Mouse (Mus musculus) MEL (cell line): Measurements from ENCODE around the gene Gabra4.

Experiments
- BHLHE40 ChIP-seq: IDR thresholded peaks from 2 replicates; pipeline ENCODE4 v1.6.1; 2012; ENCODE audit warnings: low read depth, mild to moderate bottlenecking, inconsistent platforms, low read length, improper control_type of control experiment, borderline replicate concordance
- CTCF ChIP-seq, 3 experiments: IDR thresholded peaks in 2 of 3; conservative IDR thresholded peaks in 1 of 3; 2 replicates each; pipeline ENCODE4 v1.5.1; 2011 to 2012; ENCODE audit warnings: low read length in 3 of 3, low read depth in 2 of 3, mild to moderate bottlenecking in 2 of 3, improper control_type of control experiment in 1 of 3, inconsistent platforms in 1 of 3, mixed read lengths in 1 of 3, moderate library complexity in 1 of 3; ENCODE audit not compliant: control insufficient read depth in 1 of 3, insufficient read depth in 1 of 3, poor library complexity in 1 of 3, severe bottlenecking in 1 of 3
- GATA1 ChIP-seq: IDR thresholded peaks from 2 replicates; pipeline ENCODE4 v1.6.1; 2011; ENCODE audit warnings: low read depth, low read length, improper control_type of control experiment
- MEF2A ChIP-seq: IDR thresholded peaks from 2 replicates; pipeline ENCODE4 v1.6.1; 2014; ENCODE audit warnings: low read depth, mild to moderate bottlenecking, inconsistent platforms, low read length, improper control_type of control experiment; ENCODE audit not compliant: poor library complexity, insufficient replicate concordance, severe bottlenecking; ENCODE audit errors: extremely low read depth
- MXI1 ChIP-seq: IDR thresholded peaks from 2 replicates; pipeline ENCODE4 v1.6.1; 2011; ENCODE audit warnings: mild to moderate bottlenecking, low read depth, low read length, improper control_type of control experiment
- MYC ChIP-seq: IDR thresholded peaks from 2 replicates; pipeline ENCODE4 v1.6.1; 2011; ENCODE audit warnings: low read depth, mild to moderate bottlenecking, low read length, improper control_type of control experiment, moderate library complexity
- POLR2A ChIP-seq, 2 experiments: IDR thresholded peaks; 2 replicates each; pipeline ENCODE4 v1.6.1; 2011 to 2012; ENCODE audit warnings: low read length in 2 of 2, mild to moderate bottlenecking in 2 of 2, control low read depth in 1 of 2, improper control_type of control experiment in 1 of 2, low read depth in 1 of 2, moderate library complexity in 1 of 2; ENCODE audit not compliant: control insufficient read depth in 1 of 2, insufficient read depth in 1 of 2, poor library complexity in 1 of 2
- UBTF ChIP-seq: IDR thresholded peaks from 2 replicates; pipeline ENCODE4 v1.6.1; 2012; ENCODE audit warnings: low read depth, mild to moderate bottlenecking, inconsistent platforms, low read length, improper control_type of control experiment, moderate library complexity, borderline replicate concordance; ENCODE audit not compliant: insufficient read depth
- USF2 ChIP-seq, 2 experiments: IDR thresholded peaks; 2 replicates each; pipeline ENCODE4 v1.6.1; 2011 to 2012; ENCODE audit warnings: improper control_type of control experiment in 2 of 2, low read length in 2 of 2, borderline replicate concordance in 1 of 2, inconsistent platforms in 1 of 2, low read depth in 1 of 2, mild to moderate bottlenecking in 1 of 2; ENCODE audit not compliant: insufficient read depth in 1 of 2
- ZMIZ1 ChIP-seq: IDR thresholded peaks from 2 replicates; pipeline ENCODE4 v1.6.1; 2012; ENCODE audit warnings: low read depth, mild to moderate bottlenecking, inconsistent platforms, low read length, improper control_type of control experiment, moderate library complexity

DNA sequence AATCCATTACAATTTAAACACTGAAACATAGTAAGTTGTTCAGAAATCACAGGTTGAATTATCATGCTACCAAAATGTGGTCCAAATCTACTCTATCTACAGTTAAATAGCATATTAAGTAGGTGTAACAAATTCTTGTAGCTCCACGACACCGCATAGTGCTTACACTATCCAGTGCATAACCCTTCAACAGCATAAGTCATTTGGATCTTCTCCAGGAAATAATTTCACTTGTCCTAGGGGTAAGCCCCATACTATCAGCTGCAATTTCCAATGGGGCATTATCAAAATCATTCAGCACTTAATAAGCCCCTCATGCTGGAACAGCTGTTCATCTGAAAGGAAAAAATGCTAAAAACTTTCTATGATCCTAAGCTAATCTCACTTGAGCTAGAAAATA, 62.8 kb downstream of the Gabra4 start:
- TF ChIP-seq USF2 (IDR thresholded peaks at IDR 0.05; ENCODE audit: borderline replicate concordance in 1 of 2, insufficient read depth in 1 of 2, low read depth in 1 of 2, low read length in 2 of 2) (no peak), POLR2A (IDR thresholded peaks at IDR 0.05; ENCODE audit: control insufficient read depth in 1 of 2, insufficient read depth in 1 of 2, low read depth in 1 of 2, low read length in 2 of 2, poor library complexity in 1 of 2) (no peak), UBTF (no peak), CTCF (IDR thresholded peaks at IDR 0.05 in 2 of 3, conservative IDR thresholded peaks at IDR 0.05 in 1 of 3; ENCODE audit: control insufficient read depth in 1 of 3, insufficient read depth in 1 of 3, low read depth in 2 of 3, low read length in 3 of 3, poor library complexity in 1 of 3, severe bottlenecking in 1 of 3) (no peak), BHLHE40 (no peak), ZMIZ1 (no peak), MEF2A (no peak), MXI1 (no peak), MYC (no peak), GATA1 (no peak)
